ENCODE assay signal across 8 mouse cellular contexts in genomic region chr13:44730146-44730864, GRCm38 (mm10). TPM values are rescaled to one million over a fixed set of nuclear protein-coding genes. Genes with fewer than 3 reads are reported as not detected.
DNase-seq lines count a peak whose midpoint lies in the region; ATAC-seq and TF ChIP-seq lines count a peak whose summit lies in the region.

No protein-coding gene starts in this region.

- peak; percentile 96 for ATAC-seq in embryonic facial prominence, embryonic 15.5 days (ENCODE audit: insufficient number of reproducible peaks, low FRiP score, low TSS enrichment, low read depth)
- peak; percentile 93 for ATAC-seq in limb, embryonic 14.5 days (ENCODE audit: low FRiP score, low read depth)
- peak; percentile 97 for ATAC-seq in midbrain, postnatal 0 days (ENCODE audit: low FRiP score)

- H3K27me3 ChIP-seq in embryonic facial prominence, embryonic 15.5 days, result no peaks in the 10 kb centered on the region
- H3K27me3 ChIP-seq in limb, embryonic 14.5 days (ENCODE audit: control insufficient read depth, insufficient read depth, low read length), result no peaks in the 10 kb centered on the region
- no peaks in the 10 kb centered on the region for H3K27me3 ChIP-seq in midbrain, postnatal 0 days (ENCODE audit: insufficient read depth, low read length)

- peak overlapping the region; percentile 90 for H3K4me2 ChIP-seq in embryonic facial prominence, embryonic 15.5 days (replicated peaks)
- peak overlapping the region; percentile 96 for H3K4me2 ChIP-seq in limb, embryonic 14.5 days (replicated peaks; ENCODE audit: low read depth, low read length, severe bottlenecking)
- peak overlapping the region; percentile 91 for H3K4me2 ChIP-seq in midbrain, postnatal 0 days (ENCODE audit: low read depth, low read length, poor library complexity, severe bottlenecking)

- WGBS in bone marrow, adult 2 months, result under 1% methylated on average over 79 of the region's 87 CpGs
- WGBS in embryonic facial prominence, embryonic 15.5 days, result under 1% methylated on average over 76 of the region's 87 CpGs
- under 1% methylated on average over 49 of the region's 87 CpGs for WGBS in limb, embryonic 14.5 days
- 1% methylated on average over 60 of the region's 87 CpGs for WGBS in midbrain, postnatal 0 days

- TF ChIP-seq POLR2A in bone marrow, adult 2 months (IDR thresholded peaks at IDR 0.05; ENCODE audit: borderline replicate concordance, control insufficient read depth, low read depth, low read length), result peak; percentile 35; the same call in 1 of the 2 replicates
- TF ChIP-seq POLR2A in limb, embryonic 14.5 days (IDR thresholded peaks at IDR 0.05; ENCODE audit: borderline replicate concordance, extremely low read depth, insufficient read depth, insufficient read length), result no peak

- no peaks in the 10 kb centered on the region for H3K9me3 ChIP-seq in embryonic facial prominence, embryonic 15.5 days (replicated peaks)
- H3K9me3 ChIP-seq in limb, embryonic 14.5 days (ENCODE audit: control insufficient read depth, low read length), result no peaks in the 10 kb centered on the region
- H3K9me3 ChIP-seq in midbrain, postnatal 0 days (ENCODE audit: low read length), result no peaks in the 10 kb centered on the region

- H3K36me3 ChIP-seq in embryonic facial prominence, embryonic 15.5 days, result no peaks in the 10 kb centered on the region
- no peaks in the 10 kb centered on the region for H3K36me3 ChIP-seq in limb, embryonic 14.5 days (ENCODE audit: control insufficient read depth, insufficient read depth, low read length)
- H3K36me3 ChIP-seq in midbrain, postnatal 0 days (ENCODE audit: insufficient read depth, low read length), result no peaks in the 10 kb centered on the region

- peak overlapping the region; percentile 84 for H3K9ac ChIP-seq in embryonic facial prominence, embryonic 15.5 days
- H3K9ac ChIP-seq in limb, embryonic 14.5 days (ENCODE audit: low read depth, low read length, severe bottlenecking), result peak overlapping the region; percentile 94
- H3K9ac ChIP-seq in midbrain, postnatal 0 days (replicated peaks; ENCODE audit: low read length, poor library complexity, severe bottlenecking), result peak overlapping the region; percentile 84

- H3K27ac ChIP-seq in bone marrow, adult 2 months (ENCODE audit: control insufficient read depth, insufficient read depth, low read depth, low read length, poor library complexity), result peak overlapping the region; percentile 98
- peak overlapping the region; percentile 98 for H3K27ac ChIP-seq in embryonic facial prominence, embryonic 15.5 days (replicated peaks)
- peak overlapping the region; percentile 90 for H3K27ac ChIP-seq in limb, embryonic 14.5 days (replicated peaks; ENCODE audit: low read depth, low read length)
- H3K27ac ChIP-seq in midbrain, postnatal 0 days (ENCODE audit: low read depth, low read length), result peak overlapping the region; percentile 92

- no peak for TF ChIP-seq CTCF in bone marrow, adult 2 months (IDR thresholded peaks at IDR 0.05; ENCODE audit: control insufficient read depth, insufficient read depth, low read length)
- no peak for TF ChIP-seq CTCF in midbrain, postnatal 0 days (IDR thresholded peaks at IDR 0.05)

- no peaks in the 10 kb centered on the region for H3K4me1 ChIP-seq in bone marrow, adult 2 months (ENCODE audit: control insufficient read depth, insufficient read depth, low read length)
- H3K4me1 ChIP-seq in embryonic facial prominence, embryonic 15.5 days, result peaks cover 20% of the 10 kb centered on the region; the same call in 1 of the 2 replicates
- peaks cover 15% of the 10 kb centered on the region for H3K4me1 ChIP-seq in limb, embryonic 14.5 days (ENCODE audit: control insufficient read depth, insufficient read depth, low read length)
- H3K4me1 ChIP-seq in midbrain, postnatal 0 days (ENCODE audit: insufficient read depth, low read length), result no peaks in the 10 kb centered on the region

- peak overlapping the region; percentile 93 for H3K4me3 ChIP-seq in bone marrow, adult 2 months (replicated peaks; ENCODE audit: control insufficient read depth, low read depth, low read length)
- peak overlapping the region; percentile 74 for H3K4me3 ChIP-seq in embryonic facial prominence, embryonic 15.5 days (replicated peaks)
- H3K4me3 ChIP-seq in limb, embryonic 14.5 days (replicated peaks; ENCODE audit: low read length), result peak overlapping the region; percentile 79
- H3K4me3 ChIP-seq in midbrain, postnatal 0 days (ENCODE audit: low read depth, low read length), result peak overlapping the region; percentile 73

- peak; percentile 99 for DNase-seq in 416B (ENCODE audit: low read depth)
- peak; percentile 99 for DNase-seq in heart, adult 8-10 months (ENCODE audit: low spot score)
- peak; percentile 100 for DNase-seq in kidney, adult 9 months
- peak; percentile 100 for DNase-seq in limb, embryonic 14.5 days (ENCODE audit: low spot score)
- DNase-seq in midbrain, postnatal 0 days (ENCODE audit: low spot score), result peak; percentile 99
- DNase-seq in spleen, postnatal 14 days (ENCODE audit: low spot score in 2 of 2), result peak; percentile 90 to 95

RNA-seq across cellular contexts. Expression of gene Jarid2, which starts 1.0 kb away (rescaled TPM):
- polyA plus RNA-seq in bone marrow, adult 2 months (2011; ENCODE audit: insufficient read depth, insufficient read length, low replicate concordance, missing spikeins), result 30.0 and 36.0 TPM in 2 replicates
- 25.7 and 27.0 TPM in 2 replicates for polyA plus RNA-seq in embryonic facial prominence, embryonic 15.5 days (2015; fragmentation: Nextera tagmentation; extraction: Ambion mirVana)
- 10 to 100 TPM; 13.9 to 25.9 (median 19.4) TPM for total RNA-seq in heart, adult 8-10 months (2022)
- polyA plus RNA-seq in limb, embryonic 14.5 days (2012; rRNA removed), result 25.7 and 29.9 TPM in 2 replicates
- polyA plus RNA-seq in limb, embryonic 14.5 days (2014; fragmentation: Nextera tagmentation; extraction: Ambion mirVana), result 22.8 and 28.4 TPM in 2 replicates
- 18.0 and 27.6 TPM in 2 replicates for total RNA-seq in midbrain, postnatal 0 days (2014; rRNA removed)
- polyA plus RNA-seq in midbrain, postnatal 0 days (2015; fragmentation: Nextera tagmentation; extraction: Ambion mirVana), result 16.4 and 19.3 TPM in 2 replicates

Comparison
In these comparisons a context has a peak if more than half of its experiments do, and no peak if none do; other contexts are left out.
1. Peak in every context shown above with its lines: DNase-seq, ATAC-seq, H3K4me3 ChIP-seq and H3K27ac ChIP-seq.